Mouse (Mus musculus) 3134 (cell line): ENCODE results near the gene Ankrd45.
"Not testable (repeated sequence)": the region's sequence is repeated elsewhere in the genome, so short reads cannot be mapped to it uniquely, and the experiment has no call there.

ENCODE experiments used
- DNase-seq: peaks from one replicate; pipeline ENCODE4 v3.0.0-alpha.2; 2011; ENCODE audit warnings: low spot score; ENCODE audit not compliant: insufficient read length; ENCODE audit errors: extremely low read depth

The Ankrd45 gene

DNA sequence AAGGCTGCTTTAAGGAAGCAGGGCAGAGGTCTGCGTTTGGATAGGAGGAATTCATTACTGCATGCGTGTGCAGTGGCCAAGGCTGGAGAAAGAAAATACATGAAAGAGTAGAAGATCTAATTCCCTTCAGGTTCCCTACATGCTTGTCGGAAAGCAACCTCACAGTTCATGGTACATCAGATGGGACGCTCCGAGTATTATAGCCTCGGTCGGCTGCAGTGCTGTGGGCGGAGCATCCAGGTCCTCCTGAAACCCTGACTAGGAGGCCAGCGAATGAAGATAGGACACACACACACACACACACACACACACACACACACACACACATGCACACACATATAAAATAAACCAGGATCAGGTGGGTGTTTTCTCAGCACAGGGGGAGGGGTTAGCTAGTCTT lies 41.2 kb downstream of the Ankrd45 start:
- DNase-seq: no peak

DNA sequence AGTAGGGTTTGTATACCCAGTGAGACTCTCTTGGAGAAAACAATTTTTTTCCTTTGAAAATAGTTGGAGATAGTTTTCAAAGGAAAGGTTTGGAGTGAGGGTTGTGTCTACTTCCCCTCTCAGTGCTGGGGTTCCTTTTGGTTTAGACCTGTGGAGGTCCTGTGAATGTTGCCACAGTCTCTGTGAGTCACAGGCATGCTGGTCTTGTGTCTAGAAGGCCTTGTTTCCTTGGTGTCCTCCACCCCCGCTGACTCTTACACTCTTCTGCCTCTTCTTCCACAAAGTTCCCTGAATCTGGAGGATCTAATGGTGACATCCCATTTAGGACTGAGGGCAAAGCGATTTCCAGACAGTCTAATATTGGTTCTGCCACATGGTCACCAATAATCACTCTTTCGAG lies 42.9 kb downstream of the Ankrd45 start:
- no peak for DNase-seq

DNA sequence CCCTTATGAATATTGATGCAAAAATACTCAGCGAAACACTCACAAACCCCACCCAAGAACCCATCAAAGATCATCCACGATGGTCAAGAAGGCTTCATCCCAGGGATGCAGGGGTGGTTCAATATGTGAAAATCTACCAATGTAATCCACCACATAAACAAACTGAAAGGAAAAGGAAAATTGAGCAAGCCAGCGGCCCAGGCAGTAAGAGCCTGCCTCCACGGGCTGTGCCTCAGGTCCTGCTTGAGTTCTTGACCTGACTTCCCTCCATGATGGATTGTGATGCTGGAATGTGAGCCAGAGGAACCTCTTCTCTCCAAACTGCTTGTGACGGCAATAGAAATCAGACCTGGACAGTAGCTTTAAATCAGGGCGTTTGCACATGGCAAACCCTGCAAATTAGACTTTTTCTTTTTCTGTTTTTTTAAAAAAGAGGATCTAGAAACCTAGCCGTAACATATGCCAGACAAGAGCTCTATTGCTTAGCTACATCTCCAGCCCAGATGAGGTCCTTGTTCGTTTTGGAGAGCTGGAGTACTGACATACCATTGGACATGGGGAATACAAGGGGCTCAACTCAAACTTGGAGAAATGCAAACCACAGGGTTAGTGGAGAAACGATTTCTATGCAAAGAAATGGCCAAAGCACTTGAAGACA lies 47.9 kb downstream of the Ankrd45 start:
- DNase-seq: no peak

DNA sequence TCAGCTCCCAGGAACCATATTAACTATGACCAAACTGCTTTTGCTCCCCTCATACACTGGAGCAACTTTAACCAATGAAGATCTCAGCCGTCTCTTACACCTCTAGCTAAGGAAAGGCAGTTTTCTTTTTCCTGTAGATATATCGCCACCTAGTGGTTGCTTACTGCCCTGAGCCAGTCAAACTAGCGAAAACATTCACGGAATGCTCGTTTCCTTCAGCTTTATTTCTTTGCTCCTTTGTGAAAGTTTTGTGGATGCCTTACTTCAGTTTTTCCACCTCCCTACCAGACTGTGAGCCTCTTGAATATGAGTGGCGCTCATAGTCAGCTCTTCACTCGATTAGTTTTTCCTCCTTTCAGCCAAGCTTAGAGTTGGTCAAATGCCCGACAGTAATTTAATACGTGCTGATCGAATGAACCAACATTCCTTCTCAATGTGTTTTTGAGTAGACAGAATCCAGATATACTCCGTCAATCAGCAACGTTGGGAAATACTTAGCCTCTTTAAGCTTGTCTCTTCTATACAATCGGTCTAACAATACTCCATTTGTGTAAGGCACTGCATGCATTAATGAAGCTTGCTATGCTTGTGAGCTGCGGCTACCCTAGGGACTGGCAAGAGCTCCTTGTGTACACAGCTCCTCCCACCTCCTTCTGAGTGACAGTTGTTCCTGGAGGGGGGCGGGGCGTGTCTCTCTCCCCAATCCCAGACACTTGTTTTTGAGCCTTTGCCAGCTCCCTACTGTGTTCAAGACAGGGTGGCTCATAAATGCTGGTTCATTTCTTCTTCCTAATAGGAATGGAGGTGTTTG lies 53.3 kb downstream of the Ankrd45 start:
- DNase-seq: peak; percentile 68

- DNase-seq: not testable (repeated sequence)
Measured at GRCm38 (mm10) chr1:161196364-161196763, 53.9 kb downstream of the Ankrd45 start.

DNA sequence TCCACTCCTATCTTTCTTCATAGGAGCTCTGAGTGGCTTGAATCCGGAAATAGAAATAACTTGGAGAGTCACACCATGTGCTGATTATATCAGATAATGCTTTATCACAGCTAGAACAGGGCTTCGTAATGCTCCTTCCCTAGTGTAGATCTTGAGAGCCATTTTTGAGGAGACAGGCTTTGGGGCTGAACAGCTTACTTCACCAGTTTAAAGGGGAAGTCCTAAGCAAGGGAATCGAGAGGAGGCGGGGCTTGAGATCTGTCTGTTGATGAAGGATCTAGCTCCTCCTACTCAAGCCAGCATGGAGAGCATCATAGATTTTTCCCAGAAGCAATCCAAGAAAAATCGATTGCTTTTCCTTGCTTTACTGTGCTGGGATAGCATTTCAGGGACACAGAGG lies 57.4 kb downstream of the Ankrd45 start:
- no peak for DNase-seq

DNA sequence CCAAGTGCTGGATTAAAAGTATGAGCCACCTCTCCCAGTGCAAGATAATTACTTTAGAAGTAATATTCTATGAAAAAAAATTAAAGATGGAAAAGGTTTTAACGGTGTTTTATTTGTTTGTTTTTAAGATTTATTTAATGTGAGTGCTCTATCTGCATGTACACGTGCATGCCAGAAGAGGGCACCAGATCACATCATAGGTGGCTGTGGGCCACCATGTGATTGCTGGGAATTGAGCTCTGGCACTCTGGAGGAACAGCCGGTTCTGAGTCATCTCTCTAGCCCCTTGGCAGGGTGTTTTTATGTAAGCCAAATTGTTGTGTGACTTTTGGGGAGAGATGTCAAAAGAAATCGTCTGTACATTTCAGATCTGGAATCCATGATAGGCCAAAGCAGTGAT lies 72.0 kb downstream of the Ankrd45 start:
- peak; percentile 43 for DNase-seq

DNA sequence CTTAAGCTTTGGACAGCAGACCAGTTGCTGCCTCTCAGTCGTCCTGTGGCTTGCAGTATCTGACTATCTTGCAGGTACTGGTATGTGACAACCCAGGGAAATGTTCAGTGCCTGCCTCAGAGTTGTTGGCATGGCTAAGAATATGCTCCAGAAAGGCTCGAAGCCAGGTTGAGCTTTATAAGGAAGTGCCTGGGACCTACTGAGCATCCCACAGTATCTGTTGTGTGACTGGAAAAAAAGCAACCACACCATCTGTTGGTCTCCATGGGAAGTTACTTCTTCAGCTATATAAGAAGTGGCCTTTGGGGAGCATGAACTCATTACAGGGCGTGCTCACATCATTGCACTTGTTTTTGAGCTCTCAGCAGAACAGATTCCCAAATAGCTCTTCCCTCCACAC lies 77.3 kb downstream of the Ankrd45 start:
- no peak for DNase-seq
